Mouse (Mus musculus) erythroblast, embryonic 14.5 days (primary cell): ENCODE data around the gene Vsx1. TPM values are rescaled to one million over a fixed set of nuclear protein-coding genes. Genes with fewer than 3 reads are reported as not detected.

ENCODE experiments used
- H3K27me3 ChIP-seq: 2 replicates; pipeline ENCODE4 v1.6.1; 2012; ENCODE audit warnings: inconsistent platforms; ENCODE audit not compliant: control insufficient read depth
- H3K36me3 ChIP-seq: 2 replicates; pipeline ENCODE4 v1.6.1; 2012; ENCODE audit warnings: mild to moderate bottlenecking, inconsistent platforms; ENCODE audit not compliant: control insufficient read depth
- H3K4me1 ChIP-seq: 2 replicates; pipeline ENCODE4 v1.6.1; 2012; ENCODE audit warnings: inconsistent platforms; ENCODE audit not compliant: control insufficient read depth
- H3K4me3 ChIP-seq: replicated peaks from 2 replicates; pipeline ENCODE3; 2012; ENCODE audit warnings: moderate library complexity, mild to moderate bottlenecking, inconsistent platforms
- H3K9me3 ChIP-seq: 2 replicates; pipeline ENCODE4 v1.6.1; 2012; ENCODE audit warnings: low read length, inconsistent platforms, mixed read lengths; ENCODE audit not compliant: control insufficient read depth
- GATA1 ChIP-seq: IDR thresholded peaks from 2 replicates; pipeline ENCODE4 v1.6.1; 2012; ENCODE audit warnings: low read length, inconsistent platforms, mixed read lengths
- TAL1 ChIP-seq: IDR thresholded peaks from 3 replicates; pipeline ENCODE4 v1.6.1; 2012; ENCODE audit warnings: low read length, inconsistent platforms, mixed read lengths
- polyA plus RNA-seq: library from polyadenylated mRNA; stranded (reverse); fragments of >175 nt; gene quantifications from 2 replicates; pipeline ENCODE4 v1.2.3, GENCODE M21; 2012

Vsx1 gene
- polyA plus RNA-seq = not detected in 2 replicates

- Histone ChIP-seq H3K4me3 (no peak within 1 kb of the TSS), H3K27me3 (peaks cover 66% of the 10 kb centered on the region)
These were observed at the start of gene Vsx1 for GRCm38 (mm10) chr2:150689223-150689800. Vsx1 (minus strand) TSS chr2:150689360.

GRCm38 (mm10) chr2:150737881-150738280 is 48.7 kb upstream of the Vsx1 start:
- TF ChIP-seq TAL1 (no peak), GATA1 (no peak)
- H3K9me3 ChIP-seq = peaks cover 3% of the 10 kb centered on the region; the same call in 1 of the 2 replicates
- H3K4me3 ChIP-seq = no peak overlapping the region
- H3K36me3 ChIP-seq = no peaks in the 10 kb centered on the region
- no peaks in the 10 kb centered on the region for H3K4me1 ChIP-seq
- H3K27me3 ChIP-seq = no peaks in the 10 kb centered on the region; the same call in 1 of the 2 replicates

More at GRCm38 (mm10) chr2:150689223-150689800, at the start of gene Vsx1:
- H3K4me1 ChIP-seq = no peaks in the 10 kb centered on the region
- no peak for TF ChIP-seq TAL1
- no peak for TF ChIP-seq GATA1
- no peaks in the 10 kb centered on the region for H3K36me3 ChIP-seq
- H3K9me3 ChIP-seq = no peaks in the 10 kb centered on the region

GRCm38 (mm10) chr2:150735756-150736576 is 46.8 kb upstream of the Vsx1 start:
- Histone ChIP-seq H3K36me3 (no peaks in the 10 kb centered on the region), H3K4me1 (no peaks in the 10 kb centered on the region), H3K4me3 (no peak overlapping the region), H3K9me3 (no peaks in the 10 kb centered on the region), H3K27me3 (no peaks in the 10 kb centered on the region)
- no peak for TF ChIP-seq TAL1
- TF ChIP-seq GATA1 = no peak

GRCm38 (mm10) chr2:150712167-150712674 is 23.1 kb upstream of the Vsx1 start:
- Histone ChIP-seq H3K9me3 (no peaks in the 10 kb centered on the region), H3K27me3 (no peaks in the 10 kb centered on the region), H3K4me3 (no peak overlapping the region), H3K4me1 (no peaks in the 10 kb centered on the region), H3K36me3 (no peaks in the 10 kb centered on the region)
- no peak for TF ChIP-seq TAL1
- no peak for TF ChIP-seq GATA1

GRCm38 (mm10) chr2:150691481-150692170 is 2.5 kb upstream of the Vsx1 start:
- Histone ChIP-seq H3K9me3 (no peaks in the 10 kb centered on the region), H3K36me3 (no peaks in the 10 kb centered on the region), H3K27me3 (peaks cover 53% of the 10 kb centered on the region), H3K4me1 (no peaks in the 10 kb centered on the region), H3K4me3 (no peak overlapping the region)
- no peak for TF ChIP-seq GATA1
- TF ChIP-seq TAL1 = no peak

- peaks cover 63% of the 10 kb centered on the region for H3K27me3 ChIP-seq
These were observed 1.1 kb upstream of the Vsx1 start for GRCm38 (mm10) chr2:150690216-150690615.

GRCm38 (mm10) chr2:150688541-150689186 is 496 bp downstream of the Vsx1 start:
- H3K4me1 ChIP-seq = no peaks in the 10 kb centered on the region
- no peaks in the 10 kb centered on the region for H3K9me3 ChIP-seq
- no peak for TF ChIP-seq TAL1
- no peak for TF ChIP-seq GATA1
- no peak overlapping the region for H3K4me3 ChIP-seq
- no peaks in the 10 kb centered on the region for H3K36me3 ChIP-seq
- peaks cover 66% of the 10 kb centered on the region for H3K27me3 ChIP-seq

More at GRCm38 (mm10) chr2:150690216-150690615, 1.1 kb upstream of the Vsx1 start:
- no peaks in the 10 kb centered on the region for H3K36me3 ChIP-seq
- H3K9me3 ChIP-seq = no peaks in the 10 kb centered on the region
- no peak overlapping the region for H3K4me3 ChIP-seq
- TF ChIP-seq GATA1 (no peak), TAL1 (no peak)
- no peaks in the 10 kb centered on the region for H3K4me1 ChIP-seq

GRCm38 (mm10) chr2:150687871-150688540 is 1.2 kb downstream of the Vsx1 start:
- H3K4me3 ChIP-seq = no peak overlapping the region
- peaks cover 66% of the 10 kb centered on the region for H3K27me3 ChIP-seq

More at GRCm38 (mm10) chr2:150687871-150688540, 1.2 kb downstream of the Vsx1 start:
- TF ChIP-seq GATA1 = no peak
- no peak for TF ChIP-seq TAL1
- Histone ChIP-seq H3K36me3 (no peaks in the 10 kb centered on the region), H3K4me1 (no peaks in the 10 kb centered on the region), H3K9me3 (no peaks in the 10 kb centered on the region)
